Mouse (Mus musculus): ENCODE measurements at regions not wholly inside any gene's neighbourhood (a gene's known extent, or its start where the extent isn't known, plus 50 kb on each side); places are given as distances from the start of the nearest gene placed in this dataset.

- H3K36me3 ChIP-seq (ENCODE audit: control insufficient read depth, insufficient read depth, low read length): no peaks in the 10 kb centered on the region
- H3K27me3 ChIP-seq (ENCODE audit: control insufficient read depth, insufficient read depth, low read length): no peaks in the 10 kb centered on the region
- H3K9ac ChIP-seq (ENCODE audit: low read depth, low read length): no peak overlapping the region
- 0 out of 2 replicates have a peak, but pooled peaks have one; percentile 29 for ATAC-seq (ENCODE audit: low FRiP score, low TSS enrichment)
- no peak overlapping the region for H3K4me2 ChIP-seq (replicated peaks; ENCODE audit: low read depth, low read length)
- H3K9me3 ChIP-seq (ENCODE audit: control insufficient read depth, low read length): no peaks in the 10 kb centered on the region
- no peak overlapping the region for H3K4me3 ChIP-seq (ENCODE audit: low read length)
- 42% methylated on average over 13 of the region's 13 CpGs for WGBS
- no peak overlapping the region for H3K27ac ChIP-seq (ENCODE audit: low read depth, low read length)
- H3K4me1 ChIP-seq (ENCODE audit: control insufficient read depth, insufficient read depth, low read length): peaks cover 3% of the 10 kb centered on the region; the same call in 1 of the 2 replicates
Measured at GRCm38 (mm10) chr6:67144946-67145716, 92.8 kb upstream of the Serbp1 start.

GRCm38 (mm10) chr6:67142179-67142578, 95.8 kb upstream of the Serbp1 start:
- WGBS: 39% methylated on average over 4 of the region's 4 CpGs
- Histone ChIP-seq H3K4me2 (replicated peaks; ENCODE audit: low read depth, low read length) (no peak overlapping the region), H3K27ac (ENCODE audit: low read depth, low read length) (no peak overlapping the region), H3K9ac (ENCODE audit: low read depth, low read length) (no peak overlapping the region), H3K36me3 (ENCODE audit: control insufficient read depth, insufficient read depth, low read length) (no peaks in the 10 kb centered on the region), H3K4me3 (ENCODE audit: low read length) (no peak overlapping the region), H3K9me3 (ENCODE audit: control insufficient read depth, low read length) (no peaks in the 10 kb centered on the region), H3K4me1 (ENCODE audit: control insufficient read depth, insufficient read depth, low read length) (peaks cover 7% of the 10 kb centered on the region), H3K27me3 (ENCODE audit: control insufficient read depth, insufficient read depth, low read length) (no peaks in the 10 kb centered on the region)
- ATAC-seq (ENCODE audit: low FRiP score, low TSS enrichment): no peak

GRCm38 (mm10) chr6:67140645-67141250, 97.2 kb upstream of the Serbp1 start:
- Histone ChIP-seq H3K9ac (ENCODE audit: low read depth, low read length) (no peak overlapping the region), H3K27me3 (ENCODE audit: control insufficient read depth, insufficient read depth, low read length) (no peaks in the 10 kb centered on the region), H3K36me3 (ENCODE audit: control insufficient read depth, insufficient read depth, low read length) (no peaks in the 10 kb centered on the region), H3K4me1 (ENCODE audit: control insufficient read depth, insufficient read depth, low read length) (peaks cover 7% of the 10 kb centered on the region), H3K9me3 (ENCODE audit: control insufficient read depth, low read length) (no peaks in the 10 kb centered on the region), H3K27ac (ENCODE audit: low read depth, low read length) (no peak overlapping the region), H3K4me3 (ENCODE audit: low read length) (no peak overlapping the region), H3K4me2 (replicated peaks; ENCODE audit: low read depth, low read length) (no peak overlapping the region)
- no peak for ATAC-seq (ENCODE audit: low FRiP score, low TSS enrichment)
- 84% methylated on average over 6 of the region's 6 CpGs for WGBS

DNA sequence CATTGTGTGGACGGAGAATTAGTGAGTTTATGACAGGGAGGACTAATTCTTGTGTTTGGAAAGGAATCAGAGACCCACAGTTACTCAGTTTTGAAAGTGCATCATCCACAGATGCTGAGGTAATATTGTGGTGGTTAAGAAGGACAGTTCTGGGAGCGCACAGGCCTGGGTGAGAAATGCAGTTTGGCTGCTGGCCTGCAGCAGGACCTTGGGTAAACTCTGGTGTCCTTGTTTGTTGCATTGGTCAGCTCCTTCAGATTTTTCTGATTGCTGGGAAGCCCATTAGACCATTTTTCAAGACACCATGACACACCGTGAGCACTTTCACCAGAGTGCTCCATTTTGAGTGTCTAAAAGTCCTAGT, 99.0 kb upstream of the Serbp1 start:
- H3K4me1 ChIP-seq (ENCODE audit: control insufficient read depth, insufficient read depth, low read length): peaks cover 3% of the 10 kb centered on the region; the same call in 1 of the 2 replicates
- no peak overlapping the region for H3K9ac ChIP-seq (ENCODE audit: low read depth, low read length)
- 78% methylated on average over 3 of the region's 3 CpGs for WGBS
- no peak overlapping the region for H3K4me2 ChIP-seq (replicated peaks; ENCODE audit: low read depth, low read length)
- no peaks in the 10 kb centered on the region for H3K27me3 ChIP-seq (ENCODE audit: control insufficient read depth, insufficient read depth, low read length)
- no peaks in the 10 kb centered on the region for H3K9me3 ChIP-seq (ENCODE audit: control insufficient read depth, low read length)
- no peak for ATAC-seq (ENCODE audit: low FRiP score, low TSS enrichment)
- H3K27ac ChIP-seq (ENCODE audit: low read depth, low read length): no peak overlapping the region
- no peak overlapping the region for H3K4me3 ChIP-seq (ENCODE audit: low read length)
- H3K36me3 ChIP-seq (ENCODE audit: control insufficient read depth, insufficient read depth, low read length): no peaks in the 10 kb centered on the region

DNA sequence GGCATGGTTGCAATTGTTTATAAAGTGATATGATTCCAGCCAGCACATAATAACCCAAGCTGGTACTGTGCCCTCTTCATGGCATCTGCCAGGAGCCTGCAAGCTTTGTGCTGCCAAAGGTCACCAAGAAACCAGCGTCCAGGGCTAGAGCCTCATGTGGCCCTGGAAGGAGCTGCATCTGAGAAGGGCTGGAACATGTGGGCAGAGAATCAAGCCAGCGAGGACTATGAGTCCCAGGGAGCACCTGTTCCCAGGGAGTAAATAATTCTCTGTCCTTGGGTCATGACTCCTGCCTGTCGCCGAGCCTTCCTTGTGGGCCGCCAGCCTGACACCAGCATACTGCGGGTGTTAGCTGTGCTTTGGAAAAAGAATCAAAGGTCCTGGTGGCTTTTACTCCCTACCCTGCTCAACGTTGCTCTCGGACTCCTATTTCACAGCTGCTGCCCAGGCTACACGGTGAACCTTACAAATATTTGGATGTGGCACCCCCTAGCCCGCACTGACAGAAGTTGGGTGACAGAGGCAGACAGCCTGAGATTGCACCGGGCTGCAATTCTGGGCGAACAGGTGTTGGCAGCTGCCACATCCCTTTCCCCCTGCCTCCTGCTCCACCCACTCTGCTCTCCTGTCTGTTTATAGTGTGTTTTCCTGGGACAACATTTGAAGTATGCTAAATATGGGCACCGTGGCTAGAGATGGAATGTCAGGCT, 99.5 kb upstream of the Serbp1 start:
- 39% methylated on average over 13 of the region's 13 CpGs for WGBS
- Histone ChIP-seq H3K36me3 (ENCODE audit: control insufficient read depth, insufficient read depth, low read length) (no peaks in the 10 kb centered on the region), H3K9me3 (ENCODE audit: control insufficient read depth, low read length) (no peaks in the 10 kb centered on the region), H3K27me3 (ENCODE audit: control insufficient read depth, insufficient read depth, low read length) (no peaks in the 10 kb centered on the region), H3K9ac (ENCODE audit: low read depth, low read length) (no peak overlapping the region), H3K4me3 (ENCODE audit: low read length) (no peak overlapping the region), H3K4me1 (ENCODE audit: control insufficient read depth, insufficient read depth, low read length) (peaks cover 3% of the 10 kb centered on the region; the same call in 1 of the 2 replicates), H3K27ac (ENCODE audit: low read depth, low read length) (no peak overlapping the region), H3K4me2 (replicated peaks; ENCODE audit: low read depth, low read length) (no peak overlapping the region)
- ATAC-seq (ENCODE audit: low FRiP score, low TSS enrichment): peak; percentile 59; the same call in 1 of the 2 replicates

DNA sequence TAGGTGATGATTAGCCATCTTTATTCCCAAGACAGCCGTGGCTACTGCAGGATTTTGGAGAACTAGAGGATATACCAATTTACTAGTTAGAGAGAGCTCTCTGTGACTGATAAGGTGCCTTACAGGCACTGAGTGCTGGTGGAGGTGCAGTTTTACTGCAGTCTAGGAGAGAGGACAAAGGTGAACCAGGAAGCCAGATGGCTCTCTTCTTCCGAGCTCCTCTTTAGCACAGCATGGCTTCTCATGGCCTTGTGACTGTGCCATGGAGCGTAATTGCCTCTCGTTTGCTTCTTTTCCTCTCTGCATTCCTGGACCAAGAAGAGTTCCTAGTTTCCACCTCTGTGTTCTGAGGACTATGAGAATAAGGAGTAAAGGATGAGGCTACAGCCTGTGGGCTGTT, 100.2 kb upstream of the Gadd45a start:
- ATAC-seq (ENCODE audit: low FRiP score, low TSS enrichment): no peak
- H3K27ac ChIP-seq (ENCODE audit: low read depth, low read length): no peak overlapping the region
- no peak overlapping the region for H3K4me2 ChIP-seq (replicated peaks; ENCODE audit: low read depth, low read length)
- no peaks in the 10 kb centered on the region for H3K27me3 ChIP-seq (ENCODE audit: control insufficient read depth, insufficient read depth, low read length)
- 61% methylated on average over 4 of the region's 4 CpGs for WGBS
- H3K4me3 ChIP-seq (ENCODE audit: low read length): no peak overlapping the region
- no peak overlapping the region for H3K9ac ChIP-seq (ENCODE audit: low read depth, low read length)
- peaks cover 3% of the 10 kb centered on the region; the same call in 1 of the 2 replicates for H3K4me1 ChIP-seq (ENCODE audit: control insufficient read depth, insufficient read depth, low read length)
- H3K9me3 ChIP-seq (ENCODE audit: control insufficient read depth, low read length): no peaks in the 10 kb centered on the region
- H3K36me3 ChIP-seq (ENCODE audit: control insufficient read depth, insufficient read depth, low read length): no peaks in the 10 kb centered on the region

DNA sequence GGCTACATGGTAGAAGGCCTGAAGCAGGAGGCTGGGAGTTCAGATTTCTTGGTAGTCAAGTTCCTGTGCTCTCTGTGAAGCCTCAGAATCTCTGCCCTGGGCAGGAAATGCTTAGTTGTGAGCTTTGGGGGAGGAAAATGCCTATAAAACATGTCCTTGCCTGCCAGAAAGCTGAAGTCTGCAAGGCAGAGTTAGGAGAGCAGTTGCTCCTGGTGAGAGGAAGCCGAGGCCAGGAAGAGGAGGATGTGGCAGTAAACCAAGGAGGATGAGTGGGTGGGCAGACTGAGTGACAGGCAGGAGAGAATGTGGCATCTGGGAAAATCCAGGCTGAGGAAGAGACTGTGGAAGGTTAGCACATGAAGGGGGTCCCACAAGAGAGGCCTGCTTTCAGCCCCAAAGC, 97.7 kb upstream of the Gadd45a start:
- peak overlapping the region; percentile 79 for H3K27ac ChIP-seq (ENCODE audit: low read depth, low read length)
- peaks cover 8% of the 10 kb centered on the region for H3K4me1 ChIP-seq (ENCODE audit: control insufficient read depth, insufficient read depth, low read length)
- whole genome bisulfite sequencing: 14% methylated on average over 1 of the region's 1 CpGs
- no peaks in the 10 kb centered on the region for H3K36me3 ChIP-seq (ENCODE audit: control insufficient read depth, insufficient read depth, low read length)
- H3K9ac ChIP-seq (ENCODE audit: low read depth, low read length): no peak overlapping the region
- no peaks in the 10 kb centered on the region for H3K9me3 ChIP-seq (ENCODE audit: control insufficient read depth, low read length)
- no peak overlapping the region for H3K4me2 ChIP-seq (replicated peaks; ENCODE audit: low read depth, low read length)
- ATAC-seq (ENCODE audit: low FRiP score, low TSS enrichment): peak; percentile 5; the same call in 1 of the 2 replicates
- no peaks in the 10 kb centered on the region for H3K27me3 ChIP-seq (ENCODE audit: control insufficient read depth, insufficient read depth, low read length)
- no peak overlapping the region for H3K4me3 ChIP-seq (ENCODE audit: low read length)

- 64% methylated on average over 11 of the region's 11 CpGs for WGBS
- no peaks in the 10 kb centered on the region for H3K9me3 ChIP-seq (ENCODE audit: control insufficient read depth, low read length)
- H3K27me3 ChIP-seq (ENCODE audit: control insufficient read depth, insufficient read depth, low read length): no peaks in the 10 kb centered on the region
- peaks cover 5% of the 10 kb centered on the region; the same call in 1 of the 2 replicates for H3K4me1 ChIP-seq (ENCODE audit: control insufficient read depth, insufficient read depth, low read length)
- no peaks in the 10 kb centered on the region for H3K36me3 ChIP-seq (ENCODE audit: control insufficient read depth, insufficient read depth, low read length)
- H3K9ac ChIP-seq (ENCODE audit: low read depth, low read length): no peak overlapping the region
- H3K27ac ChIP-seq (ENCODE audit: low read depth, low read length): no peak overlapping the region
- H3K4me2 ChIP-seq (replicated peaks; ENCODE audit: low read depth, low read length): no peak overlapping the region
- H3K4me3 ChIP-seq (ENCODE audit: low read length): no peak overlapping the region
- ATAC-seq (ENCODE audit: low FRiP score, low TSS enrichment): peak; percentile 51; the same call in 1 of the 2 replicates
Measured at GRCm38 (mm10) chr6:67130540-67131301, 93.5 kb upstream of the Gadd45a start.

All from kidney, embryonic 14.5 days (tissue).